Mouse (Mus musculus): ENCODE measurements around the gene Peak1.

- no peak for TF ChIP-seq CTCF (IDR thresholded peaks at IDR 0.05; ENCODE audit: extremely low read depth, insufficient read depth, low read length)
- TF ChIP-seq POLR2A (IDR thresholded peaks at IDR 0.05; ENCODE audit: extremely low read depth, insufficient read depth, low read length), result no peak
Measured at GRCm38 (mm10) chr9:56273576-56273975, 144.3 kb downstream of the Peak1 start.
